Mouse (Mus musculus): Measurements from ENCODE around the gene Adal. TPM values are rescaled to one million over a fixed set of nuclear protein-coding genes. Genes with fewer than 3 reads are reported as not detected.
A peak's percentile ranks its signal among the peaks of the same experiment; 100 is the strongest.

Adal gene
- polyA plus RNA-seq, 1 experiment from 2014 or later = 12.7 TPM

GRCm38 (mm10) chr2:121170481-121170971 lies 30.3 kb downstream of the Adal start, which contains the start of gene Tubgcp4:
Gene Tubgcp4, plus strand, starts transcription at chr2:121170654.
- ATAC-seq = peak; percentile 50
- peak within 1 kb of the TSS; percentile 91 for H3K27ac ChIP-seq (ENCODE audit: low read length)
- no peaks in the 10 kb centered on the region for H3K9me3 ChIP-seq (ENCODE audit: low read length)
- peaks cover 9% of the 10 kb centered on the region; the same call in 1 of the 2 replicates for H3K36me3 ChIP-seq (ENCODE audit: insufficient read depth, low read length)
- WGBS = under 1% methylated on average over 37 of the region's 38 CpGs
- H3K4me3 ChIP-seq (ENCODE audit: low read depth, low read length) = peak within 1 kb of the TSS; percentile 89
- H3K4me1 ChIP-seq (ENCODE audit: insufficient read depth, low read depth, low read length) = peaks cover 10% of the 10 kb centered on the region
- peak; percentile 70 for DNase-seq (ENCODE audit: low spot score)
- peak within 1 kb of the TSS; percentile 86 for H3K4me2 ChIP-seq (replicated peaks; ENCODE audit: low read depth, low read length)
- no peak for TF ChIP-seq EP300 (IDR thresholded peaks at IDR 0.05)
- no peak for TF ChIP-seq CTCF (IDR thresholded peaks at IDR 0.05)
- no peaks in the 10 kb centered on the region for H3K27me3 ChIP-seq (replicated peaks; ENCODE audit: insufficient read depth, low read length)
- H3K9ac ChIP-seq (replicated peaks; ENCODE audit: low read depth) = peak within 1 kb of the TSS; percentile 71

GRCm38 (mm10) chr2:121170980-121171742 lies 30.9 kb downstream of the Adal start, which contains the start of gene Zscan29:
Gene Zscan29, minus strand, starts transcription at chr2:121171125.
- Histone ChIP-seq H3K36me3 (ENCODE audit: insufficient read depth, low read length) (peaks cover 5% of the 10 kb centered on the region; the same call in 1 of the 2 replicates), H3K4me3 (ENCODE audit: low read depth, low read length) (peak within 1 kb of the TSS; percentile 89), H3K9me3 (ENCODE audit: low read length) (no peaks in the 10 kb centered on the region), H3K27me3 (replicated peaks; ENCODE audit: insufficient read depth, low read length) (no peaks in the 10 kb centered on the region), H3K4me1 (ENCODE audit: insufficient read depth, low read depth, low read length) (peaks cover 10% of the 10 kb centered on the region), H3K9ac (replicated peaks; ENCODE audit: low read depth) (peak within 1 kb of the TSS; percentile 71), H3K4me2 (replicated peaks; ENCODE audit: low read depth, low read length) (peak within 1 kb of the TSS; percentile 86), H3K27ac (ENCODE audit: low read length) (peak within 1 kb of the TSS; percentile 91)
- ATAC-seq (peak; percentile 97), DNase-seq (ENCODE audit: low spot score) (peak; percentile 97)
- WGBS = under 1% methylated on average over 54 of the region's 66 CpGs
- TF ChIP-seq EP300 (IDR thresholded peaks at IDR 0.05) (no peak), CTCF (IDR thresholded peaks at IDR 0.05) (peak; percentile 51)

GRCm38 (mm10) chr2:121178828-121179479 lies 38.7 kb downstream of the Adal start:
- no peak overlapping the region for H3K4me3 ChIP-seq (ENCODE audit: low read depth, low read length)
- no peak overlapping the region for H3K4me2 ChIP-seq (replicated peaks; ENCODE audit: low read depth, low read length)
- TF ChIP-seq EP300 (IDR thresholded peaks at IDR 0.05) (no peak), CTCF (IDR thresholded peaks at IDR 0.05) (peak; percentile 31)
- ATAC-seq = no peak
- peaks cover 10% of the 10 kb centered on the region for H3K36me3 ChIP-seq (ENCODE audit: insufficient read depth, low read length)
- H3K9ac ChIP-seq (replicated peaks; ENCODE audit: low read depth) = no peak overlapping the region
- 91% methylated on average over 3 of the region's 3 CpGs for WGBS
- no peak overlapping the region for H3K27ac ChIP-seq (ENCODE audit: low read length)
- DNase-seq (ENCODE audit: low spot score) = no peak
- H3K4me1 ChIP-seq (ENCODE audit: insufficient read depth, low read depth, low read length) = no peaks in the 10 kb centered on the region
- H3K9me3 ChIP-seq (ENCODE audit: low read length) = no peaks in the 10 kb centered on the region
- H3K27me3 ChIP-seq (replicated peaks; ENCODE audit: insufficient read depth, low read length) = no peaks in the 10 kb centered on the region

- H3K4me1 ChIP-seq (ENCODE audit: insufficient read depth, low read depth, low read length) = no peaks in the 10 kb centered on the region
- TF ChIP-seq CTCF (IDR thresholded peaks at IDR 0.05) (no peak), EP300 (IDR thresholded peaks at IDR 0.05) (no peak)
- DNase-seq (ENCODE audit: low spot score) (no peak), ATAC-seq (no peak)
- no peak overlapping the region for H3K4me2 ChIP-seq (replicated peaks; ENCODE audit: low read depth, low read length)
- H3K4me3 ChIP-seq (ENCODE audit: low read depth, low read length) = no peak overlapping the region
- no peaks in the 10 kb centered on the region for H3K9me3 ChIP-seq (ENCODE audit: low read length)
- 79% methylated on average over 5 of the region's 5 CpGs for WGBS
- no peak overlapping the region for H3K27ac ChIP-seq (ENCODE audit: low read length)
- no peak overlapping the region for H3K9ac ChIP-seq (replicated peaks; ENCODE audit: low read depth)
- peaks cover 27% of the 10 kb centered on the region for H3K36me3 ChIP-seq (ENCODE audit: insufficient read depth, low read length)
- no peaks in the 10 kb centered on the region for H3K27me3 ChIP-seq (replicated peaks; ENCODE audit: insufficient read depth, low read length)
Observed at GRCm38 (mm10) chr2:121183431-121183830, 43.2 kb downstream of the Adal start.

- no peaks in the 10 kb centered on the region for H3K4me1 ChIP-seq (ENCODE audit: insufficient read depth, low read depth, low read length)
Observed at GRCm38 (mm10) chr2:121184142-121184541, 43.9 kb downstream of the Adal start.

GRCm38 (mm10) chr2:121188530-121188929 lies 48.3 kb downstream of the Adal start:
- Histone ChIP-seq H3K27ac (ENCODE audit: low read length) (no peak overlapping the region), H3K4me1 (ENCODE audit: insufficient read depth, low read depth, low read length) (no peaks in the 10 kb centered on the region), H3K4me2 (replicated peaks; ENCODE audit: low read depth, low read length) (no peak overlapping the region), H3K27me3 (replicated peaks; ENCODE audit: insufficient read depth, low read length) (no peaks in the 10 kb centered on the region), H3K4me3 (ENCODE audit: low read depth, low read length) (no peak overlapping the region), H3K36me3 (ENCODE audit: insufficient read depth, low read length) (peaks cover 51% of the 10 kb centered on the region), H3K9ac (replicated peaks; ENCODE audit: low read depth) (no peak overlapping the region), H3K9me3 (ENCODE audit: low read length) (no peaks in the 10 kb centered on the region)
- ATAC-seq (no peak), DNase-seq (ENCODE audit: low spot score) (no peak)
- TF ChIP-seq EP300 (IDR thresholded peaks at IDR 0.05) = no peak
- TF ChIP-seq CTCF (IDR thresholded peaks at IDR 0.05) = peak; percentile 45
- 83% methylated on average over 1 of the region's 1 CpGs for WGBS

More at GRCm38 (mm10) chr2:121184142-121184541, 43.9 kb downstream of the Adal start:
- H3K27me3 ChIP-seq (replicated peaks; ENCODE audit: insufficient read depth, low read length) = no peaks in the 10 kb centered on the region
- ATAC-seq (no peak), DNase-seq (ENCODE audit: low spot score) (no peak)
- TF ChIP-seq EP300 (IDR thresholded peaks at IDR 0.05) = no peak
- no peak for TF ChIP-seq CTCF (IDR thresholded peaks at IDR 0.05)
- H3K36me3 ChIP-seq (ENCODE audit: insufficient read depth, low read length) = peaks cover 34% of the 10 kb centered on the region
- H3K9ac ChIP-seq (replicated peaks; ENCODE audit: low read depth) = no peak overlapping the region
- no peak overlapping the region for H3K27ac ChIP-seq (ENCODE audit: low read length)
- 95% methylated on average over 7 of the region's 7 CpGs for WGBS
- no peak overlapping the region for H3K4me2 ChIP-seq (replicated peaks; ENCODE audit: low read depth, low read length)
- H3K9me3 ChIP-seq (ENCODE audit: low read length) = no peaks in the 10 kb centered on the region
- H3K4me3 ChIP-seq (ENCODE audit: low read depth, low read length) = no peak overlapping the region
